8 mouse cellular contexts compared by ENCODE assay signal in genomic region chr6:83512495-83512894, GRCm38 (mm10). TPM values are rescaled to one million over a fixed set of nuclear protein-coding genes. Genes with fewer than 3 reads are reported as not detected.
DNase-seq lines count a peak whose midpoint lies in the region; ATAC-seq and TF ChIP-seq lines count a peak whose summit lies in the region.

No protein-coding gene starts in this region.

- ATAC-seq in kidney, embryonic 14.5 days (ENCODE audit: low FRiP score, low TSS enrichment): no peak
- ATAC-seq in midbrain, postnatal 0 days (ENCODE audit: low FRiP score): no peak

- no peak overlapping the region for H3K4me3 ChIP-seq in kidney, adult 2 months (ENCODE audit: insufficient read depth, low read depth, low read length)
- H3K4me3 ChIP-seq in kidney, embryonic 14.5 days (ENCODE audit: low read length): no peak overlapping the region
- no peak overlapping the region for H3K4me3 ChIP-seq in CH12.LX (replicated peaks in 1 of 3; ENCODE audit: low read depth in 2 of 3, low read length in 2 of 3, poor library complexity in 1 of 3)
- H3K4me3 ChIP-seq in cerebellum, adult 2 months (replicated peaks; ENCODE audit: insufficient read depth, low read depth, low read length): no peak overlapping the region
- H3K4me3 ChIP-seq in gastrocnemius, adult 2 months: no peak overlapping the region
- H3K4me3 ChIP-seq in midbrain, postnatal 0 days (ENCODE audit: low read depth, low read length): no peak overlapping the region

- TF ChIP-seq EP300 in CH12.LX (IDR thresholded peaks at IDR 0.05; ENCODE audit: low read length): no peak

- H3K4me1 ChIP-seq in kidney, adult 2 months (ENCODE audit: control insufficient read depth, insufficient read depth, low read length): no peaks in the 10 kb centered on the region
- no peaks in the 10 kb centered on the region for H3K4me1 ChIP-seq in kidney, embryonic 14.5 days (ENCODE audit: control insufficient read depth, insufficient read depth, low read length)
- peaks cover 5 to 12% of the 10 kb centered on the region in 2 experiments for H3K4me1 ChIP-seq in CH12.LX (ENCODE audit: control insufficient read depth in 1 of 2, insufficient read depth in 2 of 2)
- H3K4me1 ChIP-seq in cerebellum, adult 2 months (ENCODE audit: control insufficient read depth, insufficient read depth, low read length): peaks cover 5% of the 10 kb centered on the region
- no peaks in the 10 kb centered on the region for H3K4me1 ChIP-seq in midbrain, postnatal 0 days (ENCODE audit: insufficient read depth, low read length)

- H3K4me2 ChIP-seq in kidney, embryonic 14.5 days (replicated peaks; ENCODE audit: low read depth, low read length): no peak overlapping the region
- no peak overlapping the region for H3K4me2 ChIP-seq in CH12.LX (ENCODE audit: insufficient read depth, low read depth, poor library complexity, severe bottlenecking)
- H3K4me2 ChIP-seq in midbrain, postnatal 0 days (ENCODE audit: low read depth, low read length, poor library complexity, severe bottlenecking): no peak overlapping the region

- H3K9me3 ChIP-seq in kidney, embryonic 14.5 days (ENCODE audit: control insufficient read depth, low read length): no peaks in the 10 kb centered on the region
- no peaks in the 10 kb centered on the region for H3K9me3 ChIP-seq in CH12.LX (replicated peaks; ENCODE audit: low read length)
- H3K9me3 ChIP-seq in midbrain, postnatal 0 days (ENCODE audit: low read length): no peaks in the 10 kb centered on the region

- peak; percentile 78 for DNase-seq in kidney, adult 2 months
- peak; percentile 75 for DNase-seq in CH12.LX (ENCODE audit: extremely low read depth)
- peak; percentile 59 to 62 for DNase-seq in cerebellum, adult 2 months
- peak; percentile 59 for DNase-seq in gastrocnemius, adult 2 months
- peak; percentile 74 for DNase-seq in layer of hippocampus, postnatal 10 days (ENCODE audit: low spot score in 2 of 2)
- DNase-seq in midbrain, postnatal 0 days (ENCODE audit: low spot score): peak; percentile 72
- peak; percentile 69 for DNase-seq in thymus, postnatal 25 days

- H3K27ac ChIP-seq in kidney, adult 2 months (ENCODE audit: insufficient read depth, low read depth, low read length): no peak overlapping the region
- no peak overlapping the region for H3K27ac ChIP-seq in kidney, embryonic 14.5 days (ENCODE audit: low read depth, low read length)
- H3K27ac ChIP-seq in CH12.LX (ENCODE audit: insufficient read depth, low read depth): no peak overlapping the region
- H3K27ac ChIP-seq in cerebellum, adult 2 months (ENCODE audit: insufficient read depth, low read length): no peak overlapping the region
- H3K27ac ChIP-seq in gastrocnemius, adult 2 months: no peak overlapping the region
- no peak overlapping the region for H3K27ac ChIP-seq in midbrain, postnatal 0 days (ENCODE audit: low read depth, low read length)

- dilution Hi-C loops in CH12.LX (cut with MboI; ENCODE audit: extremely low pct_ligation_motif_present, extremely low pct_unique_long_range_greater_than_20kb, low sequenced_read_pairs): no loop called here

- H3K79me2 ChIP-seq in CH12.LX (replicated peaks; ENCODE audit: control insufficient read depth, extremely low read depth, insufficient read depth, poor library complexity, severe bottlenecking): no peaks in the 10 kb centered on the region

- TF ChIP-seq RAD21 in CH12.LX (IDR thresholded peaks at IDR 0.05; ENCODE audit: low read depth, low read length): peak; percentile 80

- no peak overlapping the region for H3K9ac ChIP-seq in kidney, embryonic 14.5 days (ENCODE audit: low read depth, low read length)
- H3K9ac ChIP-seq in CH12.LX (ENCODE audit: insufficient read depth, low read depth): no peak overlapping the region
- H3K9ac ChIP-seq in midbrain, postnatal 0 days (replicated peaks; ENCODE audit: low read length, poor library complexity, severe bottlenecking): no peak overlapping the region

- 4% methylated on average over 1 of the region's 1 CpGs for WGBS in kidney, adult 2 months
- WGBS in kidney, embryonic 14.5 days: 25% methylated on average over 1 of the region's 1 CpGs
- 17% methylated on average over 1 of the region's 1 CpGs for WGBS in cerebellum, adult 2 months
- WGBS in midbrain, postnatal 0 days: 18% methylated on average over 1 of the region's 1 CpGs

- peak; percentile 82 for TF ChIP-seq CTCF in kidney, adult 2 months (conservative IDR thresholded peaks at IDR 0.05; ENCODE audit: insufficient read depth, insufficient read length, low read depth, low read length)
- TF ChIP-seq CTCF in CH12.LX (conservative IDR thresholded peaks at IDR 0.05 in 1 of 2, IDR thresholded peaks at IDR 0.05 in 1 of 2; ENCODE audit: low read depth in 2 of 2, low read length in 2 of 2): peak; percentile 64 to 85
- TF ChIP-seq CTCF in cerebellum, adult 2 months (IDR thresholded peaks at IDR 0.05; ENCODE audit: borderline replicate concordance, insufficient read depth, low read depth, low read length): peak; percentile 75
- peak; percentile 84 for TF ChIP-seq CTCF in gastrocnemius, adult 2 months (IDR thresholded peaks at IDR 0.05)
- peak; percentile 83 for TF ChIP-seq CTCF in midbrain, postnatal 0 days (IDR thresholded peaks at IDR 0.05)

- intact Hi-C loops in gastrocnemius, adult 2 months (cut with DNase I): no loop called here

- in situ Hi-C loops in CH12.LX (cut with MboI; ENCODE audit: low pct_ligation_motif_present, low pct_unique_long_range_greater_than_20kb, low sequenced_read_pairs): no loop called here

- no peaks in the 10 kb centered on the region for H3K27me3 ChIP-seq in kidney, adult 2 months (replicated peaks; ENCODE audit: control insufficient read depth, insufficient read depth, low read length)
- no peaks in the 10 kb centered on the region for H3K27me3 ChIP-seq in kidney, embryonic 14.5 days (ENCODE audit: control insufficient read depth, insufficient read depth, low read length)
- no peaks in the 10 kb centered on the region for H3K27me3 ChIP-seq in CH12.LX (replicated peaks)
- no peaks in the 10 kb centered on the region for H3K27me3 ChIP-seq in cerebellum, adult 2 months (ENCODE audit: control insufficient read depth, insufficient read depth, low read length)
- 0 out of 2 replicates have a peak, but pooled peaks cover 5% of the 10 kb centered on the region for H3K27me3 ChIP-seq in midbrain, postnatal 0 days (ENCODE audit: insufficient read depth, low read length)

- no peaks in the 10 kb centered on the region for H3K36me3 ChIP-seq in kidney, adult 2 months (ENCODE audit: control insufficient read depth, insufficient read depth, low read length)
- no peaks in the 10 kb centered on the region for H3K36me3 ChIP-seq in kidney, embryonic 14.5 days (ENCODE audit: control insufficient read depth, insufficient read depth, low read length)
- no peaks in the 10 kb centered on the region for H3K36me3 ChIP-seq in CH12.LX (replicated peaks in 1 of 2; ENCODE audit: control insufficient read depth in 1 of 2, insufficient read depth in 1 of 2, low read length in 1 of 2)
- H3K36me3 ChIP-seq in midbrain, postnatal 0 days (ENCODE audit: insufficient read depth, low read length): no peaks in the 10 kb centered on the region

- no peak for TF ChIP-seq POLR2A in kidney, adult 2 months (IDR thresholded peaks at IDR 0.05; ENCODE audit: low read depth, low read length)
- TF ChIP-seq POLR2A in CH12.LX (IDR thresholded peaks at IDR 0.05; ENCODE audit: low read depth, low read length): no peak
- no peak for TF ChIP-seq POLR2A in cerebellum, adult 2 months (IDR thresholded peaks at IDR 0.05; ENCODE audit: borderline replicate concordance, insufficient read depth, low read length)

TF ChIP-seq in CH12.LX, 34 proteins besides CTCF, POLR2A, EP300 and RAD21 (continues in another document):
- 0 out of 2 replicates have a peak, but pooled peaks have one; percentile 31 for TF ChIP-seq MXI1 (IDR thresholded peaks at IDR 0.05; ENCODE audit: low read depth, low read length)
- TF ChIP-seq USF2 (conservative IDR thresholded peaks at IDR 0.05; ENCODE audit: low read depth, low read length): no peak
- peak; percentile 69 for TF ChIP-seq ZC3H11A (IDR thresholded peaks at IDR 0.05; ENCODE audit: low read depth, low read length)
- no peak for TF ChIP-seq BHLHE40 (IDR thresholded peaks at IDR 0.05; ENCODE audit: low read depth, low read length)
- no peak for TF ChIP-seq ETS1 (conservative IDR thresholded peaks at IDR 0.05; ENCODE audit: low read depth, low read length)

RNA-seq across cellular contexts. Expression of gene Dguok, which starts 5.7 kb away (rescaled TPM):
- 50.0 and 50.5 TPM in 2 replicates for polyA plus RNA-seq in kidney, adult 2 months (2012; rRNA removed)
- 69.3 and 78.2 TPM in 2 replicates for polyA plus RNA-seq in kidney, embryonic 14.5 days (2014; fragmentation: Nextera tagmentation; extraction: Ambion mirVana)
- total RNA-seq in CH12.LX (2012; rRNA removed) (11.1 and 11.5 TPM in 2 replicates), CH12.LX (2014; rRNA removed) (14.6 and 16.7 TPM in 2 replicates)
- 8.0 and 8.7 TPM in 2 replicates for polyA plus RNA-seq in CH12.LX (2012; ENCODE audit: insufficient read length, low read depth)
- polyA plus RNA-seq in cerebellum, adult 2 months (2012; rRNA removed): 97.3 and 108 TPM in 2 replicates
- total RNA-seq in gastrocnemius, adult 2 months (2021): 10 to 100 TPM; 17.8 to 20.6 TPM
- 10 to 100 TPM; 29.5 to 29.7 TPM for total RNA-seq in layer of hippocampus, postnatal 10 days (2021)
- 31.4 and 55.2 TPM in 2 replicates for total RNA-seq in midbrain, postnatal 0 days (2014; rRNA removed)
- polyA plus RNA-seq in midbrain, postnatal 0 days (2015; fragmentation: Nextera tagmentation; extraction: Ambion mirVana): 48.5 and 52.3 TPM in 2 replicates

RNA-seq across cellular contexts. Expression of gene Actg2, which starts 23.6 kb away (rescaled TPM):
- 2.0 and 10.5 TPM in 2 replicates for polyA plus RNA-seq in kidney, adult 2 months (2012; rRNA removed)
- polyA plus RNA-seq in kidney, embryonic 14.5 days (2014; fragmentation: Nextera tagmentation; extraction: Ambion mirVana): 4.0 and 7.6 TPM in 2 replicates
- 0.84 and 1.1 TPM in 2 replicates for total RNA-seq in CH12.LX (2012; rRNA removed)
- total RNA-seq in CH12.LX (2014; rRNA removed): 1.6 and 1.8 TPM in 2 replicates
- polyA plus RNA-seq in CH12.LX (2012; ENCODE audit: insufficient read length, low read depth): 4.0 and 5.6 TPM in 2 replicates
- 0.76 and 0.97 TPM in 2 replicates for polyA plus RNA-seq in cerebellum, adult 2 months (2012; rRNA removed)
- under 1 TPM; 0.31 to 0.47 TPM for total RNA-seq in gastrocnemius, adult 2 months (2021)
- under 1 TPM; 0.55 to 0.98 TPM for total RNA-seq in layer of hippocampus, postnatal 10 days (2021)
- total RNA-seq in midbrain, postnatal 0 days (2014; rRNA removed): 1.6 and 2.0 TPM in 2 replicates
- 1.6 and 1.8 TPM in 2 replicates for polyA plus RNA-seq in midbrain, postnatal 0 days (2015; fragmentation: Nextera tagmentation; extraction: Ambion mirVana)

RNA-seq across cellular contexts. Expression of gene Tet3, which starts 53.6 kb away (rescaled TPM):
- 7.1 and 8.0 TPM in 2 replicates for polyA plus RNA-seq in kidney, adult 2 months (2012; rRNA removed)
- 48.6 and 54.9 TPM in 2 replicates for polyA plus RNA-seq in kidney, embryonic 14.5 days (2014; fragmentation: Nextera tagmentation; extraction: Ambion mirVana)
- total RNA-seq in CH12.LX (2012; rRNA removed) (5.6 and 8.2 TPM in 2 replicates), CH12.LX (2014; rRNA removed) (2.2 and 3.2 TPM in 2 replicates)
- polyA plus RNA-seq in CH12.LX (2012; ENCODE audit: insufficient read length, low read depth): 6.4 and 10.0 TPM in 2 replicates
- polyA plus RNA-seq in cerebellum, adult 2 months (2012; rRNA removed): 22.5 and 24.7 TPM in 2 replicates
- total RNA-seq in gastrocnemius, adult 2 months (2021): 10 to 100 TPM; 16.4 to 18.0 TPM
- 100 to 1,000 TPM; 102 TPM for total RNA-seq in layer of hippocampus, postnatal 10 days (2021)
- 32.0 and 38.3 TPM in 2 replicates for total RNA-seq in midbrain, postnatal 0 days (2014; rRNA removed)
- 45.3 and 48.5 TPM in 2 replicates for polyA plus RNA-seq in midbrain, postnatal 0 days (2015; fragmentation: Nextera tagmentation; extraction: Ambion mirVana)
